Mouse (Mus musculus) gastrocnemius, postnatal 10 days (tissue): ENCODE measurements around the gene Smyd3. TPM values are rescaled to one million over a fixed set of nuclear protein-coding genes. Genes with fewer than 3 reads are reported as not detected.

Source experiments
- DNase-seq: peaks from one replicate; pipeline ENCODE4 v3.0.0; 2021; ENCODE audit warnings: mixed read lengths
- total RNA-seq, 2 experiments: library from RNA; stranded (reverse); gene quantifications; 2 replicates each; pipeline ENCODE4 v1.2.3; 2021

Gene Smyd3
- total RNA-seq, 2 experiments from 2014 or later: 5.8 to 6.1 TPM

DNA sequence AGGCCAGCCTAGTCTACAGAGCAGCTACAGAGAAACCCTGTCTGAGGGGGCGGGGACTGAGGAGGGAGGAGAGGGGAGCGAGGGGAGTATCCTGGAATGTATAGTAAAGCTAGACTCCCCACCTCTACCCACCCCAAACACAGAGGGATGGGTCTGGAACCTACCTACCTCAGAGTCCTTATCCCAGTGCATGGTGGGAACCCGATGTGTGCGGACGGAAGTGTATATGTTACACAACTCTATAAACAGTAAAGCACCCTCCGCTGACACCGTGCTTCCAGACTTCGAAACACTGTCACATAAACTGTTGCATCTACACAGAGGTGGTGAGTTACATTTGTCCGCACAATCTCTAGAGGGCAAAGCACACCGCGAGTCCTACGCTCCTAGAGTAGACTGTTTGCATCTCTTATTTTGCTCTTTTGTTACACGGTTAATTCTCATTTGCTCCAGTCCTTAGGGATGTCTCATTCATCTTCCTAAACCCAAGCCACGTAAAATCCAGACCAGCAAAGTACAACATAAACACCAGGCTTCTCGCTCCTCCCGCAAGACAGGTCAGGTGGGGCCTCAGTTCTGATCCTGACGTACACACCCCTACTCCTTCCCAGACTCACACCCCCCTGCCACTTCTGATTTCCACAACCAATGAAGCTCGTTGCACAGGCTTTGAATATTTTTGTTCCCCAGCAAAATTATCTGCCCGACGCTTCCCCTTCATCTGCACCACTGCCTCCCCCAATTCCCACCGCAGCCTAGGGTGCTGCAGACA lies 714 bp downstream of the Smyd3 start:
- no peak for DNase-seq

DNA sequence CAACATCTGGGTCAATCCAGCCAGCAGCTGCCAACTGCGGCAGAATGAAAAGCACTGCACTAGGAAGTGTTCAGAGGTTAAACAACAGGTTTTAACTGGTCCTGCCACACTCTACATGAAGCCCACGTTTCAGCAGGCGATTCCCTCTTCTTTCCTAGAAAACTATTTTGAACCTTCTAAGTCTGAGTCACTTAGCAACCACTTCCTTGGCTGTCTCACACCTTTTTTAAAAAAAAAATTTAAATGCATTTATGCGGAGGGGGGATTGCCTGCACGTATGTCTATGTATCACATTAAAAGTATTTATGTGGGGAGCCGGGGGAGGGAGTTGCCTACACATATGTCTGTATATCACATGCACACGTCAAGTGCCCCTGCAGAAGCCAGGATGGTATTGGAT lies 5.9 kb downstream of the Smyd3 start:
- DNase-seq: no peak

DNA sequence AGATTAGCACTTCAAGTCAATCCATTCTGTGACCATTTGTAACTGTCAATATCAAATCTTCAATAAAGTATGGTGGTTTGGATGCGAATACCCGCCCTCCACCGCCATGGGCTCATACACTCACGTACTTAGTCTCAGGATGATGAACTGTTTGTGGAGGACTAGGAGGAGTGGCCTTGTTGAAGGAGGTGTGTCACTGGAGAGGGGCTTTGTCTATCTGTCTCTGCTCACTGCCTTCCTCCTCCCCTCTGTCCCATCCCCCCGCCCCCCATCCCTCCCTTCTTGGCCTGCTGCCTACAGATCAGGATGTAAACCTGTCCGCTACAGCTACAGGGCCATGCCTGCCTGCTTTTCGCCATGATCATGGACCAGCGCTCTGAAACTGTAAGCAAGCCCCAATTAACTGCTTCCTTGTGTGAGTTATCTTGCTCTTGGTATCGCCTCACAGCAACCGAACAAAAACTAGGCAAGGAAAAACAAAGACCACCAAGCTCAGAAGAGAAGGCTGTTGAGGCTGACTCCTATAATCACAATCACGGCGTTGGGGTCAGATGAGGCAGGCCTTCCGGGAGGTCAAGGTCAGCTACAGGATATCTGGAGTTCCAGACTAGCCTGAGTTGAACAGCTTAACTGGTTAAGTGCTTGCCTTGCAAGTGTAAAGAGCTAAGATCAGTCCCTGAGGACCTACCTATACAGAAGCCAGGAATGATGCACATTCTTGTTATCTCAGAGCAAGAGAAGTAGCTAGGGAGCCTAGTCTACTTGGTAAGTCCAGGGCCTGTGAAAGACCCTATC lies 7.1 kb downstream of the Smyd3 start:
- DNase-seq: no peak

DNA sequence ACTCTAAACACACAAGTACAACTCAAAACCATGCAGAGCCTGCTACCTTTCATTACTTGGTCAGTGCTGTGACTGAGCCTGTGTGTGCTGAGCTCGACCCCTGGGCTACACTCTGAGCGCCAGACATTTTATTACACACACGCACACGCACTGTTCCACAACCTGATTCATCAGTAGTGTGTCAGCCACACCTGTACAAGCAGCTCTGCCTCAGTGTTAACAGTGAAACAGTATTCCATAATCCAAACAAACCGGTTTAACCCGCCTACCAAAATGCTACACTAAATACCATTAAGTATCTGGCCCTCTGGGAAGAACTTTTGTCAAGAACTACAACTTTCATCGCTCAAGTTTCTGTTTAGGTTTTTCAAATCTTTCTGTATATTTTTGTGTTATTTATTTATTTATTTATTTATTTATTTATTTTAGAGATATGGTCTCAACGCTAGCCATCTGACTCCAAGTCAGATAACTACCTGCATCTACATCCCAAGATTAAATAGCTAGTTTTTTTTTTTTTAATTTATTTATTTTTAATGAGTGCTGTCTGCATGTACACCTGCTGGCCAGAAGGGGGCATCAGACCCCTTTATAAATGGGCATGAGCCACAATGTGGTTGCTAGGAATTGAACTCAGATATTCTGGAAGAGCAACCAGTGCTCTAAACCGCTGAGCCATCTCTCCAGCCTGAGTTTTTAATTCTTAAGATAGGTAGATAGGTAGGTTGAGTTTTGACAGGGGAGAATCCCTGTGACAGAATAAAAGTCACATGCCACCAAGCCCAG lies 11.1 kb downstream of the Smyd3 start:
- peak; percentile 14 for DNase-seq

DNA sequence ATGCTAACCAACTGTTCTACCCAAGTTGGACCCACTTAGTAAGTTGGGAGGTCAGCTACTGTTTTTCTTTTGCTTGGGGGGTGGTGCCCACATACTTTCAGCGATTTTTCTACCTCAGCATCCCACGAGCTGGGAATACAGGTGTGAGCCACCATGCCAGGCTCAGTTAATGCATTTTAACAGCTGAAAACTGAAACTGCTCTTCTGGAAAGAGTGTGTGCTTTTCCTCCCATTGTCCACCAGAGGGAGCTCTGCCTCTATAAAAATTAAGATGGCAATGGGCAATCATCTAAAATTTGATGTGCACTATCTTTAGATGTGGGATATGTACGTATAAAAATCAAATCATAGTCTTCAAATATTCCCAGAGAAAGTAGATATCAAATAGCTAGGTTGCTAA lies 15.3 kb downstream of the Smyd3 start:
- no peak for DNase-seq

DNA sequence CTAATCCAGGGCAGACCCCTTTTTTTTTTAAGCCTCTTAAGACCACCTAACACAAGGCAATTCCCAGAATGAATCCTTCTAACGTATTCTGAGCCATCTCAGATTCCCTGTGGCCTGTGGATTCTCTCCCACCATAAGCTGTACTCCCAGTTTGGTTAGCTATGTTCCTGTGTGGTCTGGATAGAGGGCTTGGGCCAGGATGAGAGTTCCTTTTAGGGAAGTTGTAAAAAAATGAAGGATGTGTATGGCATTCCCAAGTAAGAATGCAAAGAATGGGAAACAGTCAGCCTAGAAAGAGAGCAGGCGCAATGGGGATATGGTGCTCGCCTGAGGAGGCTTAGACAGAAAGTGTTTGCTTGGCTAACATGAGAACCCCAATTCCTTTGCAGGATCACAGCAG lies 18.6 kb downstream of the Smyd3 start:
- no peak for DNase-seq

DNA sequence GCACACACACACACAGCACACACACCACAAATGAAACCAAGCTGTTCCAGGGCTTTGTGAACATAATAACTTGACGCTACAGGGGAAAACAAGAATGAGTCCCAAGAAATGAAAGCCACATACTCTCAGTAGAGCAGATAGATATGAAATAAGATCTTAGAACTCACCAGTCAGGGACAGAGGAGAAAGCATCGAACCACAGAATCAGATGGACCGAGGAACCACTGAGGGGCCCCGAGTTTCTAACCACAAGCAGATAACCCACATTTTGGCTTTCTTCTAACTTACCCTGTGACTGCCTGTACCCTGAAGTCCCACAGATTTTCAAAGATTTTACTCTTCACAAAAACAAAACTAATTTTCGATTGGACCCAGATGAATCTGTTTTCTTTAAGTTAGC lies 24.9 kb downstream of the Smyd3 start:
- DNase-seq: no peak

DNA sequence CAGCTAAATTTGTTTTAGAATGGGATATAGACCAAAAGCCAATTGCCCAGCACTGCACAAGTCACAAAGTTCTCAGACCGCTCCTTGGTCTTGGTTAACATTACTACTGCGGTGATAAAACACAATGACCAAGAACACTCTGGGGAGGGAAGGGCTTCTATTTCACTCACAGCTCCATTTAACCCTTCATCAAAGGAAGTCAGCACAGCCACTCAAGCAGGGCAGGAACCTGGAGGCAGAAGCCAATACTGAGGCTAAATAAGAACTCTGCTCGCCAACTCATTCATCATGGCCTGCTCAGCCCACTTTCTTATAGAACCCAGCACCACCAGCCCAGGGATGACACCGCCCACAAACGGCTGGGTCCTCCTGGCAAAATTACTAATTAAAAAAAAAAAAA lies 29.3 kb downstream of the Smyd3 start:
- DNase-seq: no peak

DNA sequence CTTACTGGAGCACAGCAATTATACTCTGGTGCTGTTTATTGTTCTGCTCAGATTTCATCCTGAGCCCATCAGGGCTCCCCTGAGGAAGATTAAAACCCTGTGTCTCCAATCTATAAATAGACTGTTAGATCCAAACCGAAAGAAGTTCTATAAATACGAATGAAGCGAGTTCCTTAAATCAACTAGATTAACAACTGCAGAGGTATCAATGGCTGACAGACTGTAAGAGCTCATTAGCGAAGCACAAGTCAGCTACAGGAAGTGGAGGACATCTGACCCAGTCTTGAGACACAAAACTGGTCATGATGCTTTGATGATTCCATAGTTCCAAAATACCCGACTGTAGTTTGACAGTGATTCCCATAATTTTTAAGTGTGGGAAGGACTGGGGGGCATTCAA lies 29.9 kb downstream of the Smyd3 start:
- DNase-seq: no peak

DNA sequence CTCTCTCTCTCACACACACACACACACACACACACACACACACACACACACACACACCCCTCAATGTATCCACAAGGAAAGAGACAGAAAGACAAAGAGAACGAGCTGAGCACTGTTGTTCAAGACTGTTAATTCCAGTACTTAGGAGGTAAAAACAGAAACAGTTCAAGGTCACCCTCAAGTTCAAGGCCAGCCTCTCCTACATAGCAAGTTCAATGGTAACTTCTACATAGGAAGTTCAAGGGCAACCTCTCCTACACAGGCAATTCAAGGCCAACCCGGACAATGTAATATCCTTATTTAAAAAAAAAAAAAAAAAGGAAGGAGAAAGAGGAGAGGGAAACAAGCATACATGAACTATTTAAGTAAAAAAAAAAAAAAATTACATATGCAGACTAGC lies 30.6 kb downstream of the Smyd3 start:
- DNase-seq: no peak

DNA sequence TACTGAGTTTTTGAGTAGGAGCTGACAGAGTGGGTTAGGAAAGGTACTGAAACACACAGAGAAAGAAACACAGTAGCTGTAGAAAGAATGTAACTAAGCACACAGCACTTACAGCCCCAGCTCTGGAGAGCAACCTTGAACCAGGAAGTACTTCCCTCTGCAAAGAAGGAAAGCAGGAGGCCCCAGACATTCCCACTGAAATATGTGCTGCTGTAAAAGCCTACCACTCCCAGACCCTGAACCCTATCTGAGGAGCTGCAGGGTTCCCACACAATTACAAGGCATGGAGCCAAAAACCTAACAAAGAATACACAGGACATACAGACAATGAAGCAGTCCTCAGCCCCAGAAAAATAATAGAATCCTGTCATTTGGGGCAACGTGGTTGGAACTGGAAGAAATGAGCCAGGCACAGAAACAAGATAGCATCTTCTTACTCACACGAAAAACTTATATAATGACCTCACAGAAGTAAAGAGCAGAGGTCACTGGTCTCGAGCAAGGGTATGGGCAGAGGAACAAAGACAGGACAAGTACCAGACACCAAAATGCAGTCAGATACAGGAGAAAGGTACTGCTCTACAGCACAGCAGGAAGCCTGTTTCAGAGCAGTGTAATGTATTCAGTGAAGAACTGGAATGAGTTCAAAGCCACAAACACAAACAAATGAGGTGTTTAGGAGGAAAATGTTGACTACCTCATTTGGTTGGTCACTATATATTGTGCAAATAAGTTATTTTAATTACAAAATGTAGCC lies 31.9 kb downstream of the Smyd3 start:
- DNase-seq: no peak

DNA sequence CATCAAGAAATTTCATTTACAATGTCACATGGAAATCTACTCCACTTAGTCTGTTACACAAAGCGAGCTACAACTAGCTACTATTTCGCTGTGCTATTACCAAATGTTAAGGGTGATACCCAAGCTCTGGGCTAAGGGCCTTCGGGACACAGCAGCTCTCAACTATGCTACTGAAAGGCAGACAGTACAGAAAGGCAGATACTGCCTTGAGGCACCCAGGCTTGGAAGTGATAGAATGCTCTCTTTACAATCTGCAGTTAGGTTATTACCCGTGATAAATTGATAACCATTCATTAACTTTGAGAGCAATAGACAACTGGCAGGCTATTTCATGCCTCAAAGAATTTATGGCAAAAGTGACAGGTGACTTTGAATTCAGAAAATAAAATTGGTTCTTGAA lies 37.0 kb downstream of the Smyd3 start:
- no peak for DNase-seq

DNA sequence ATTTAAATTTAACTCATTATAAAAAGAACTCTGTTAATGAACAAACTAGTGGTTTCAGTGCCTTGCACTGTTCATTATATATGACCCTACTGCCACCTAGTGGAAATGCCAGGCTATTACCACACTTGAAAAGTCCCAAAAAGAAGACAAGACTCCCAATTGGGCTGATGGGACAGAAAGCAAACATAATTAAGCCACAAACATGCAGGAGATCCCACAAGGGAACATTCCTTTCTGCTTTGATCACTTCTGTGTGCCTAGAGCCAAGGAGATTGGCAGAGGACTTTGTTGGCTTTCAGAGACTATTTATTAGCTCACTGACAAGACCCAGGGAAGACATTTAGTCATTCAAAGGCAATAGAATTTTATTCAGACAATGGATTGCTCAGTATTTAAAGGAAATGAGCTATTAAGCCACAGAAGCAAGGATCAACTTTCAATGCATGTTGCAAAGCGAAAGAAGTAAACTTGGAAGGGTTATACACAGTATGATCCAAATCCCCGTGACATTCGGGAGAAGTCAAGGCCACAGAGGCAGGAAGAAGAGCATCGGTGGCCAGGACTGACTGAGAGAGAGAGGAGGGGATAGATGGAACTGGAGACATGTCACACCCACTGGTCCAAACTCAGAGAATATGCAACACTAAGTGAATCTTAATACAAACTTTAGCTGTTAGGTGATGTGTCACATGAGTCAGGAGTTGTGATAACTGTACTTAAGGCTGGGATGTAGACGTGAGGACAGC lies 40.5 kb downstream of the Smyd3 start:
- DNase-seq: peak; percentile 30

DNA sequence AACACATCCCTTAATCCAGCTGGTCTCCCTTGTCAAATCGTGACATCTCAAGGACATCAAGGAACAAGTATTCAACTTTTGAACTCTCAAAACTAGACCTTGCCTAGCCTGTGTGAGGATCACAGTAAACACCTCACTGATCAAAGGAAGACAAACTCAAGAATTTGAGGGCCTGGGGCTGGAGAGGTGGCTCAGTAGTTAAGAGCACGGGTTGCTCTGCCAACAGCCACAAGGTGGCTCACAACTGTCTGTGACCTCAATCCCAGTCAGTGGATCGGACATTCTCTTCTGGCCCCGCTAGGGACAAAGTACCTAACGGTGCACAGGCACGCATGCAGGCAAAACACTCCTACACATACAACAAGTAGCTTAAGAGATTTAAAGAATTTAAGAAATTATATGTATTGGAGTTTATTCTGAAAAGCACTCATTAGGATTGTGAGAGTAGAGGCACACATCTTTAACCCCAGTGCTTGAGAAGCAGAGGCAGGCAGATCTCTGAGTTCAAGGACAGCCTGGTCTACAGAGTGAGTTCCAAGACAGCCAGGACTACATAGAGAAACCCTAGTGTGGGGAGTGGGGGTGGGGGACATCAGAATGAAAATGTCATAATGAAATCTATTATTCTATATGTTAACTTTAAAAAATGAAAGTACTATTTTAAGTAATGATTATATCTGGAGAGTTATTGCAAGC lies 41.2 kb downstream of the Smyd3 start:
- DNase-seq: no peak

DNA sequence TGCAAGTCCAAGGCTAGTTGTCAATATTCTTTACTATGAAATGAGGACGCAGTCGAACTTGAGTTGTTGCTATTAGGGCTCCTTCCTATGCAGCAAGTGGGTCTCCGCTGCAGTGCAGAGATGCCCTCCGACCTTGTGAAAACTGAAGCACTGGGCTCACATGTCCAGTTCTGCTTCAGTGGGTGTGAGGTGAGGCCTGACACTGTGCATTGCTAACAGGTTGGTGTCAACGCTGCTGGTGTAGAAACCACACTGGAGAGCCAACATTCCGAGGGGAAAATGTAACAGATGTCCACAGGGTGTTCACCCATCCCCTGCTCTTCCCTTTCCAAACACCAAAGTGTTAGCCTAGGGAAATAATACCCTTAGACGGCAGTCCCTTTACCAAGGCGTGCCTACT lies 43.1 kb downstream of the Smyd3 start:
- no peak for DNase-seq

DNA sequence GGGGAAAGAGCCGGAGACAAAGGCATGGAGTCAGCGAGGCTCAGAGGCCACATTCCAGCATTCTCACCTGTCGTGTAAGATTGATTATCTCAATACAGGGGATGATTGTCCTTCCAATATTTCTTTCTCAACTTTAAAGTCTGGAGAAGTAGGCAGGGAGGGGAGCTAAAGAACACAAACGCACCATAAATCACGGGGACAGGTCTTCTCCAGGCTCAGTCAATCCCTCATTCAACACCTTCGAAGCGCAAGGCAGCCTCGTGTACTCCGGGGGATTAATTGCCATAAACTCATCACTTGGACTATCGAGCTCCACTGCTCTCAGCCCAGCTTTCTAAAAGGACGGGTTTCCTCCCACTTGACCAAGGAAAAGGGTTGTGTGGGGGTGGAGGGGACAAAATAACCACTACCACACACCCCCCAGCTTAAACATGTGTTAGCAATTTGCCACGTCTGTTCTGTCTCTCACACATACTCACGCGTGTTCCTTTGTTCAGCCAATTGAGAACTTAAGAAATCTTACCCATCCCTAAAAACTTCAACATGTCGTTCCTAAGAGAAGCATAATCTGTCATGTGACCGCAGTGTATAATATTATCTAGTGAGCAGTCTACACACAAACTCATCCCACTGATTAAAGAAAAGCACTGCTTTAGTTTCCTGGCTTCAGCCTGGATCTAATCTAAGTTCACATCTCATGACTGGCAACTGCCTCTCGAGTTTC lies 43.8 kb downstream of the Smyd3 start:
- DNase-seq: no peak

DNA sequence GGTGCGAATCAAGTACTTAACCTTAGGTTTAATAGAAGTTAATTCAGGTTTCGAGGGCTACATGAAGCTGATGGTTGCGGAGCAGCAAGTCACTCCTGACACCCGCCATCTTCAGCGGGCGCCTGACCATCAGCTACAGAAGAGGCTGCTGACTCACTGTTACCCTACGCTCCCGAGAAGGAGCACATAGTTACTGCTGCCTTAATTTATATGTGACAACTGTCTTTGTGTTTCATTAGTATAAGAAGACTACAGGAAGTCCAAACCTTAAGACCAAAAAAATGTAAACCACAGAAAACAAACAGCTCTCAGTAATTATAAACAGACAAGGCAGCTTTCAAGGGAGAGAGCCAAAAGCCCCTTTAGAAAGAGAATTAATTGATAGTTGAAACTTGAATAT lies 49.9 kb downstream of the Smyd3 start:
- no peak for DNase-seq

DNA sequence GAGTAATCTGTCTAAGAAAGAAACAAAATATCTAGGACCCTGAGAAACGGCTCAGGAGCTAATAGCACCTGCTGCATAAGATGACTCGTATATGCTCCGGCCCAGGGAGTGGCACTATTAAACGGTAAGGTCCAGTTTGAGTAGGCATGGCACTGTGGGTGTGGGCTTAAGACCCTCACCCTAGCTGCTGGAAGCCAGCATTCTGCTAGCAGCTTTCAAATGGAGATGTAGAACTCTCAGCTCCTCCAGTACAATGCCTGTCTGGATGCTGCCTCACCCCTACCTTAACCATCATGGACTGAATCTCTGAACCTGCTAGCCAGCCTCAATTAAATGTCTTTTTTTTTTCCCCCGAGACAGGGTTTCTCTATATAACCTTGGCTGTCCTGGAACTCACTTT lies 55.5 kb downstream of the Smyd3 start:
- DNase-seq: no peak

DNA sequence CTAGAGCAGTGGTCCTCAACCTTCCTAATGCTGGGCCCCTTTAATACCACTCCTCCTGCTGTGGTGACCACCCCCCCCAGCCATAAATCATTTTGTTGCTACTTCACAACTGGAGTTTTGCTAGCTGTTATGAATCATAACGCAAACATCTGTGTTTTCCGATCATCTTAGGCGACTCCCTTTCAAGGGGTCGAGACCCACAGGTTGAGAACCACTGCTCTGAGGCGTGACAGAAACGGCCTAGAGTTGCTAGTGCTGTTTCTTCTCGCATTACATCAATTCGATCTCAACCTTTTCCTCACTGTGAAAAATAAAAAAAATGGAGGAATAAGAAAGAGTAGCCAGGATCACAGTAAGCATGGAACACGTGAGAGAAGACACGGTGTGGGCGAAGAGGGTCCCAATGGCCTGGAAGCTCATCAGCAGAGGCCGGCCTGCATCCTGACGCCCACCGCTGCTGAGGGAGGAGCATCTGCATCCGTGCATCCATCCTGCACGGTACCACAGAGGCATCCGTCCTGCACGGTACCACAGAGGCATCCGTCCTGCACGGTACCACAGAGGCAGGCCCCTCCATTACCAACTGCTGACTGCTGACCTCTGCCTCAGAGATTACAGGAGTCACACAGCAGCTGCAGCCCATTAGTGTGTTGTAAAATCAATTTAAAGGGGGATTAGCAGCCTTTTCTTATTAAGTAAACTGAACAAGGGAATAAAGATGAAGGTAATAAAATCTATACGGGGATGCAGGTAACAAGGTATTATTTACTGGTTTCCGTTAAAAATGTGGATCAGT lies 56.6 kb downstream of the Smyd3 start:
- no peak for DNase-seq
